Mouse (Mus musculus): ENCODE measurements at regions not wholly inside any gene's neighbourhood (a gene's known extent, or its start where the extent isn't known, plus 50 kb on each side); places are given as distances from the start of the nearest gene placed in this dataset.

GRCm38 (mm10) chr3:144137483-144137882, 67.5 kb downstream of the Lmo4 start:
- no peak overlapping the region for H3K4me3 ChIP-seq (replicated peaks; ENCODE audit: control insufficient read depth, low read depth, low read length)
- 32% methylated on average over 3 of the region's 3 CpGs for WGBS
- no peak overlapping the region for H3K27ac ChIP-seq (ENCODE audit: control insufficient read depth, insufficient read depth, low read depth, low read length, poor library complexity)
- H3K4me1 ChIP-seq (ENCODE audit: control insufficient read depth, insufficient read depth, low read length): no peaks in the 10 kb centered on the region; the same call in none of the 2 replicates
- TF ChIP-seq POLR2A (IDR thresholded peaks at IDR 0.05; ENCODE audit: borderline replicate concordance, control insufficient read depth, low read depth, low read length): no peak
- no peak for TF ChIP-seq CTCF (IDR thresholded peaks at IDR 0.05; ENCODE audit: control insufficient read depth, insufficient read depth, low read length)

GRCm38 (mm10) chr3:144136432-144136831, 68.6 kb downstream of the Lmo4 start:
- WGBS: 79% methylated on average over 2 of the region's 2 CpGs
- H3K27ac ChIP-seq (ENCODE audit: control insufficient read depth, insufficient read depth, low read depth, low read length, poor library complexity): no peak overlapping the region
- H3K4me1 ChIP-seq (ENCODE audit: control insufficient read depth, insufficient read depth, low read length): no peaks in the 10 kb centered on the region; the same call in none of the 2 replicates
- H3K4me3 ChIP-seq (replicated peaks; ENCODE audit: control insufficient read depth, low read depth, low read length): no peak overlapping the region
- TF ChIP-seq POLR2A (IDR thresholded peaks at IDR 0.05; ENCODE audit: borderline replicate concordance, control insufficient read depth, low read depth, low read length) (no peak), CTCF (IDR thresholded peaks at IDR 0.05; ENCODE audit: control insufficient read depth, insufficient read depth, low read length) (no peak)

- 84% methylated on average over 6 of the region's 6 CpGs for WGBS
- TF ChIP-seq POLR2A (IDR thresholded peaks at IDR 0.05; ENCODE audit: borderline replicate concordance, control insufficient read depth, low read depth, low read length) (no peak), CTCF (IDR thresholded peaks at IDR 0.05; ENCODE audit: control insufficient read depth, insufficient read depth, low read length) (no peak)
- Histone ChIP-seq H3K4me3 (replicated peaks; ENCODE audit: control insufficient read depth, low read depth, low read length) (no peak overlapping the region), H3K4me1 (ENCODE audit: control insufficient read depth, insufficient read depth, low read length) (no peaks in the 10 kb centered on the region; the same call in 1 of the 2 replicates), H3K27ac (ENCODE audit: control insufficient read depth, insufficient read depth, low read depth, low read length, poor library complexity) (no peak overlapping the region)
These were observed 69.4 kb downstream of the Lmo4 start for GRCm38 (mm10) chr3:144135646-144136045.

GRCm38 (mm10) chr3:144128042-144128441, 77.0 kb downstream of the Lmo4 start:
- H3K27ac ChIP-seq (ENCODE audit: control insufficient read depth, insufficient read depth, low read depth, low read length, poor library complexity): no peak overlapping the region
- TF ChIP-seq CTCF (IDR thresholded peaks at IDR 0.05; ENCODE audit: control insufficient read depth, insufficient read depth, low read length): no peak
- no peak for TF ChIP-seq POLR2A (IDR thresholded peaks at IDR 0.05; ENCODE audit: borderline replicate concordance, control insufficient read depth, low read depth, low read length)

GRCm38 (mm10) chr3:144124353-144124752, 80.7 kb downstream of the Lmo4 start:
- TF ChIP-seq CTCF (IDR thresholded peaks at IDR 0.05; ENCODE audit: control insufficient read depth, insufficient read depth, low read length) (no peak), POLR2A (IDR thresholded peaks at IDR 0.05; ENCODE audit: borderline replicate concordance, control insufficient read depth, low read depth, low read length) (no peak)
- Histone ChIP-seq H3K4me1 (ENCODE audit: control insufficient read depth, insufficient read depth, low read length) (no peaks in the 10 kb centered on the region), H3K27ac (ENCODE audit: control insufficient read depth, insufficient read depth, low read depth, low read length, poor library complexity) (no peak overlapping the region), H3K4me3 (replicated peaks; ENCODE audit: control insufficient read depth, low read depth, low read length) (no peak overlapping the region)
- WGBS: 58% methylated on average over 4 of the region's 4 CpGs

More at GRCm38 (mm10) chr3:144128042-144128441, 77.0 kb downstream of the Lmo4 start:
- Histone ChIP-seq H3K4me3 (replicated peaks; ENCODE audit: control insufficient read depth, low read depth, low read length) (no peak overlapping the region), H3K4me1 (ENCODE audit: control insufficient read depth, insufficient read depth, low read length) (no peaks in the 10 kb centered on the region)
- 87% methylated on average over 4 of the region's 4 CpGs for WGBS

GRCm38 (mm10) chr3:144123361-144124072, 81.5 kb downstream of the Lmo4 start:
- Histone ChIP-seq H3K4me3 (replicated peaks; ENCODE audit: control insufficient read depth, low read depth, low read length) (no peak overlapping the region), H3K4me1 (ENCODE audit: control insufficient read depth, insufficient read depth, low read length) (no peaks in the 10 kb centered on the region), H3K27ac (ENCODE audit: control insufficient read depth, insufficient read depth, low read depth, low read length, poor library complexity) (no peak overlapping the region)
- TF ChIP-seq POLR2A (IDR thresholded peaks at IDR 0.05; ENCODE audit: borderline replicate concordance, control insufficient read depth, low read depth, low read length) (no peak), CTCF (IDR thresholded peaks at IDR 0.05; ENCODE audit: control insufficient read depth, insufficient read depth, low read length) (no peak)
- 51% methylated on average over 6 of the region's 6 CpGs for WGBS

- H3K27ac ChIP-seq (ENCODE audit: control insufficient read depth, insufficient read depth, low read depth, low read length, poor library complexity): no peak overlapping the region
- no peak for TF ChIP-seq CTCF (IDR thresholded peaks at IDR 0.05; ENCODE audit: control insufficient read depth, insufficient read depth, low read length)
These were observed 85.9 kb downstream of the Lmo4 start for GRCm38 (mm10) chr3:144119076-144119475.

GRCm38 (mm10) chr3:144113672-144114645, 91.1 kb downstream of the Lmo4 start:
- Histone ChIP-seq H3K4me3 (replicated peaks; ENCODE audit: control insufficient read depth, low read depth, low read length) (no peak overlapping the region), H3K4me1 (ENCODE audit: control insufficient read depth, insufficient read depth, low read length) (peaks cover 4% of the 10 kb centered on the region; the same call in 1 of the 2 replicates), H3K27ac (ENCODE audit: control insufficient read depth, insufficient read depth, low read depth, low read length, poor library complexity) (no peak overlapping the region)
- no peak for TF ChIP-seq POLR2A (IDR thresholded peaks at IDR 0.05; ENCODE audit: borderline replicate concordance, control insufficient read depth, low read depth, low read length)
- no peak for TF ChIP-seq CTCF (IDR thresholded peaks at IDR 0.05; ENCODE audit: control insufficient read depth, insufficient read depth, low read length)
- 81% methylated on average over 11 of the region's 11 CpGs for WGBS

More at GRCm38 (mm10) chr3:144119076-144119475, 85.9 kb downstream of the Lmo4 start:
- H3K4me1 ChIP-seq (ENCODE audit: control insufficient read depth, insufficient read depth, low read length): no peaks in the 10 kb centered on the region
- 77% methylated on average over 3 of the region's 3 CpGs for whole genome bisulfite sequencing
- no peak overlapping the region for H3K4me3 ChIP-seq (replicated peaks; ENCODE audit: control insufficient read depth, low read depth, low read length)
